In genomic region chr11:87367061-87367460, GRCm38 (mm10) we compare ENCODE assay signal across 22 mouse cellular contexts. TPM values are rescaled to one million over a fixed set of nuclear protein-coding genes. Genes with fewer than 3 reads are reported as not detected.
"Had no signal": no experiment of that assay in that cellular context is flagged by ENCODE, and none has a peak within 500 bp of the region (broad histone marks: within the 10 kb centered on the region; RNA-seq: fewer than 3 reads in every experiment).

No protein-coding gene starts in this region.

- H3K9me3 ChIP-seq: lung, embryonic 15.5 days; midbrain, embryonic 10.5 days; midbrain, embryonic 12.5 days; neural tube, embryonic 13.5 days; neural tube, embryonic 15.5 days had no signal

- H3K27me3 ChIP-seq: lung, embryonic 15.5 days; midbrain, embryonic 12.5 days; neural tube, embryonic 13.5 days; neural tube, embryonic 15.5 days had no signal

- ATAC-seq: lung, postnatal 0 days; midbrain, embryonic 16.5 days had no signal

- H3K36me3 ChIP-seq: lung, embryonic 15.5 days; midbrain, embryonic 10.5 days; midbrain, embryonic 12.5 days; neural tube, embryonic 13.5 days; neural tube, embryonic 15.5 days had no signal

- H3K4me1 ChIP-seq: lung, embryonic 15.5 days; midbrain, embryonic 10.5 days; midbrain, embryonic 12.5 days; neural tube, embryonic 13.5 days; neural tube, embryonic 15.5 days had no signal

- H3K27ac ChIP-seq: lung, embryonic 15.5 days; midbrain, embryonic 10.5 days; midbrain, embryonic 12.5 days; neural tube, embryonic 13.5 days; neural tube, embryonic 15.5 days had no signal

- H3K4me3 ChIP-seq: lung, embryonic 15.5 days; midbrain, embryonic 10.5 days; midbrain, embryonic 12.5 days; myocyte; neural tube, embryonic 13.5 days; neural tube, embryonic 15.5 days had no signal

- H3K4me2 ChIP-seq: lung, embryonic 15.5 days; midbrain, embryonic 12.5 days; neural tube, embryonic 13.5 days; neural tube, embryonic 15.5 days had no signal

- H3K9ac ChIP-seq: lung, embryonic 15.5 days; midbrain, embryonic 12.5 days; neural tube, embryonic 13.5 days; neural tube, embryonic 15.5 days had no signal

- DNase-seq: lung, adult 2 months; lung, postnatal 14 days; lung, postnatal 36 days; midbrain, embryonic 14.5 days; retina, postnatal 1 day; right cerebral cortex, adult 18-20 months; right cerebral cortex, postnatal 25 days; right cerebral cortex, postnatal 4 days; spleen, adult 18-20 months; thymus, adult 18-20 months; thymus, postnatal 14 days; thymus, postnatal 36 days had no signal

RNA-seq across cellular contexts. Expression of gene Tex14, which starts 37.8 kb away (rescaled TPM):
- total RNA-seq: megakaryocyte-erythroid progenitor cell, adult 5-6 weeks had no signal
- polyA plus RNA-seq: midbrain, embryonic 10.5 days; stomach, embryonic 14.5 days had no signal
